Mouse (Mus musculus) liver, postnatal 0 days (tissue): ENCODE measurements at regions not wholly inside any gene's neighbourhood (a gene's known extent, or its start where the extent isn't known, plus 50 kb on each side); places are given as distances from the start of the nearest gene placed in this dataset.
"Not testable (repeated sequence)": the region's sequence is repeated elsewhere in the genome, so short reads cannot be mapped to it uniquely, and the experiment has no call there.

Experiments
- ATAC-seq: fragments of 200-750 bp; cut with Nextera tagmentation; 2 replicates; pipeline ENCODE4 v1.8.0; 2017; ENCODE audit warnings: mild to moderate bottlenecking, moderate library complexity
- DNase-seq: peaks from one replicate; pipeline ENCODE4 v3.0.0-alpha.2; 2016
- H3K27ac ChIP-seq: fragments of 300-500 bp; sonication (generic); 2 replicates; pipeline ENCODE4 v1.5.1; 2014; ENCODE audit warnings: antibody characterized with exemption, moderate library complexity, mild to moderate bottlenecking, low read depth
- H3K27me3 ChIP-seq: fragments of 300-500 bp; sonication (generic); 2 replicates; pipeline ENCODE4 v1.6.1; 2014; ENCODE audit warnings: low read length, control low read depth, mixed read lengths; ENCODE audit not compliant: insufficient read depth
- H3K36me3 ChIP-seq: fragments of 300-500 bp; sonication (generic); replicated peaks from 2 replicates; pipeline ENCODE4 v1.6.1; 2014; ENCODE audit warnings: mild to moderate bottlenecking, control low read depth, low read length, moderate library complexity, mixed read lengths; ENCODE audit not compliant: insufficient read depth
- H3K4me1 ChIP-seq: fragments of 300-500 bp; sonication (generic); 2 replicates; pipeline ENCODE4 v1.6.1; 2014; ENCODE audit warnings: antibody characterized with exemption, mild to moderate bottlenecking, control low read depth; ENCODE audit not compliant: insufficient read depth
- H3K4me2 ChIP-seq: fragments of 300-500 bp; sonication (generic); 2 replicates; pipeline ENCODE4 v1.6.1; 2014; ENCODE audit warnings: low read depth, mild to moderate bottlenecking, low read length, moderate library complexity, mixed read lengths
- H3K4me3 ChIP-seq: fragments of 300-500 bp; sonication (generic); 2 replicates; pipeline ENCODE4 v1.5.1; 2014; ENCODE audit warnings: low read depth, low read length
- H3K9ac ChIP-seq: fragments of 300-500 bp; sonication (generic); replicated peaks from 2 replicates; pipeline ENCODE4 v1.6.1; 2014; ENCODE audit warnings: mild to moderate bottlenecking, moderate library complexity
- H3K9me3 ChIP-seq: fragments of 300-500 bp; sonication (generic); 2 replicates; pipeline ENCODE4 v1.6.1; 2016; ENCODE audit warnings: mild to moderate bottlenecking, control low read depth, low read length, mixed read lengths
- CTCF ChIP-seq: sonication (generic); IDR thresholded peaks from 2 replicates; pipeline ENCODE4 v1.5.1; 2016; ENCODE audit warnings: antibody characterized with exemption, low read depth
- EP300 ChIP-seq: IDR thresholded peaks from 2 replicates; pipeline ENCODE4 v1.6.1; 2016; ENCODE audit warnings: antibody characterized with exemption, low read depth, mild to moderate bottlenecking
- WGBS: fragments of 180-500 bp; shearing (Covaris S2); extraction: QIAGEN DNeasy Blood & Tissue Kit; methylation state at CpG from one replicate; pipeline ENCODE4 v1.1.7; 2014; ENCODE audit not compliant: insufficient replicate concordance; 5-methylcytosine and 5-hydroxymethylcytosine counted together

GRCm38 (mm10) chr5:68252671-68253070 lies 221.0 kb downstream of the Grxcr1 start:
- WGBS: 17% methylated on average over 8 of the region's 8 CpGs
- Histone ChIP-seq H3K9ac (no peak overlapping the region), H3K36me3 (no peaks in the 10 kb centered on the region), H3K27ac (no peak overlapping the region), H3K9me3 (no peaks in the 10 kb centered on the region), H3K27me3 (no peaks in the 10 kb centered on the region), H3K4me1 (no peaks in the 10 kb centered on the region), H3K4me3 (no peak overlapping the region), H3K4me2 (no peak overlapping the region)
- DNase-seq: peak; percentile 58
- peak; percentile 62 for TF ChIP-seq CTCF
- no peak for TF ChIP-seq EP300
- no peak for ATAC-seq

- Histone ChIP-seq H3K4me1 (no peaks in the 10 kb centered on the region), H3K4me2 (no peak overlapping the region), H3K36me3 (no peaks in the 10 kb centered on the region), H3K27me3 (no peaks in the 10 kb centered on the region), H3K27ac (no peak overlapping the region), H3K9ac (no peak overlapping the region), H3K9me3 (no peaks in the 10 kb centered on the region), H3K4me3 (no peak overlapping the region)
- TF ChIP-seq CTCF (no peak), EP300 (no peak)
- WGBS: 39% methylated on average over 1 of the region's 1 CpGs
- DNase-seq (no peak), ATAC-seq (no peak)
These were observed 221.8 kb downstream of the Grxcr1 start for GRCm38 (mm10) chr5:68253476-68253875.

GRCm38 (mm10) chr5:68254111-68254510 lies 222.5 kb downstream of the Grxcr1 start:
- TF ChIP-seq EP300 (no peak), CTCF (no peak)
- Histone ChIP-seq H3K9ac (no peak overlapping the region), H3K4me2 (no peak overlapping the region), H3K27ac (no peak overlapping the region), H3K27me3 (no peaks in the 10 kb centered on the region), H3K36me3 (no peaks in the 10 kb centered on the region), H3K9me3 (no peaks in the 10 kb centered on the region), H3K4me1 (no peaks in the 10 kb centered on the region), H3K4me3 (no peak overlapping the region)
- 71% methylated on average over 2 of the region's 2 CpGs for WGBS
- no peak for ATAC-seq
- no peak for DNase-seq

- Histone ChIP-seq H3K36me3 (no peaks in the 10 kb centered on the region), H3K4me1 (no peaks in the 10 kb centered on the region), H3K27ac (no peak overlapping the region), H3K4me3 (no peak overlapping the region), H3K27me3 (no peaks in the 10 kb centered on the region), H3K4me2 (no peak overlapping the region), H3K9me3 (no peaks in the 10 kb centered on the region), H3K9ac (no peak overlapping the region)
- DNase-seq (no peak), ATAC-seq (no peak)
- TF ChIP-seq EP300 (no peak), CTCF (no peak)
- 63% methylated on average over 3 of the region's 3 CpGs for WGBS
These were observed 232.6 kb downstream of the Grxcr1 start for GRCm38 (mm10) chr5:68264206-68264605.

GRCm38 (mm10) chr5:68274271-68274670 lies 242.6 kb downstream of the Grxcr1 start:
- 60% methylated on average over 3 of the region's 3 CpGs for WGBS
- Histone ChIP-seq H3K27ac (no peak overlapping the region), H3K27me3 (no peaks in the 10 kb centered on the region), H3K36me3 (no peaks in the 10 kb centered on the region), H3K4me2 (no peak overlapping the region), H3K4me1 (no peaks in the 10 kb centered on the region), H3K9ac (no peak overlapping the region), H3K9me3 (no peaks in the 10 kb centered on the region), H3K4me3 (no peak overlapping the region)
- ATAC-seq (no peak), DNase-seq (no peak)
- TF ChIP-seq CTCF (no peak), EP300 (no peak)

GRCm38 (mm10) chr5:68275558-68276263 lies 244.1 kb downstream of the Grxcr1 start:
- no peak for ATAC-seq
- Histone ChIP-seq H3K4me1 (no peaks in the 10 kb centered on the region), H3K27me3 (no peaks in the 10 kb centered on the region), H3K4me2 (no peak overlapping the region), H3K36me3 (no peaks in the 10 kb centered on the region), H3K27ac (no peak overlapping the region), H3K9me3 (no peaks in the 10 kb centered on the region), H3K4me3 (no peak overlapping the region), H3K9ac (no peak overlapping the region)
- WGBS: 67% methylated on average over 5 of the region's 5 CpGs
- DNase-seq: no peak
- TF ChIP-seq CTCF: no peak

- not testable (repeated sequence) for ATAC-seq
These were observed 264.1 kb downstream of the Grxcr1 start for GRCm38 (mm10) chr5:68295774-68296173.

More at GRCm38 (mm10) chr5:68295774-68296173, 264.1 kb downstream of the Grxcr1 start:
- H3K4me3 ChIP-seq, H3K27ac ChIP-seq, H3K9ac ChIP-seq, DNase-seq, H3K27me3 ChIP-seq, H3K9me3 ChIP-seq, H3K4me2 ChIP-seq, H3K36me3 ChIP-seq, H3K4me1 ChIP-seq: not testable (repeated sequence)
- 69% methylated on average over 2 of the region's 2 CpGs for WGBS
